Mouse (Mus musculus): ENCODE results near the gene Calm3.

- TF ChIP-seq CTCF (IDR thresholded peaks at IDR 0.05; ENCODE audit: low read depth): no peak
- no peak for TF ChIP-seq EP300 (IDR thresholded peaks at IDR 0.05; ENCODE audit: low read depth)
Measured at GRCm38 (mm10) chr7:16905491-16906021, 18.4 kb downstream of the Calm3 start.

Data from heart, postnatal 0 days (tissue).